Mouse (Mus musculus) skeletal muscle tissue, postnatal 0 days (tissue): ENCODE results near the gene Gm10358. TPM values are rescaled to one million over a fixed set of nuclear protein-coding genes. Genes with fewer than 3 reads are reported as not detected.

Experiments used
- polyA plus RNA-seq: library from polyadenylated mRNA; unstranded; fragments of >200 nt; fragmentation: Nextera tagmentation; extraction: Ambion mirVana; gene quantifications from 2 replicates; pipeline ENCODE4 v1.2.1, GENCODE M21; 2015

The Gm10358 gene
- polyA plus RNA-seq = 0.72 and 0.78 TPM in 2 replicates

GRCm38 (mm10) chr8:75406489-75406888 lies at the start of gene Gm10358:
Gene Gm10358 (minus strand): TSS chr8:75406589.

GRCm38 (mm10) chr8:75448394-75448793 lies 42.0 kb upstream of the Gm10358 start, which contains the start of gene Iqcm:
Gene Iqcm (plus strand): TSS chr8:75448694.

Other genes starting within 250 kb of the Gm10358 start
- gene Rasd2, start 192.6 kb downstream of the Gm10358 start, polyA plus RNA-seq = 0.06 and 0.21 TPM in 2 replicates
- gene Iqcm, start 42.1 kb upstream of the Gm10358 start, polyA plus RNA-seq = 0.06 TPM in 1 of 2 replicates, not detected in the other